Mouse (Mus musculus) thymus, postnatal 14 days (tissue): Measurements from ENCODE around the gene Gabra5.

Source experiments
- DNase-seq: peaks from one replicate; pipeline ENCODE4 v3.0.0; 2021

The Gabra5 gene

GRCm38 (mm10) chr7:57509681-57510141 lies at the start of gene Gabra5:
Gene Gabra5, minus strand, starts transcription at chr7:57510059.
- peak; percentile 4 for DNase-seq

- no peak for DNase-seq
Measured at GRCm38 (mm10) chr7:57538565-57538964, 28.7 kb upstream of the Gabra5 start.

- no peak for DNase-seq
Measured at GRCm38 (mm10) chr7:57532676-57533075, 22.8 kb upstream of the Gabra5 start.

GRCm38 (mm10) chr7:57529954-57530353 lies 20.1 kb upstream of the Gabra5 start:
- DNase-seq = no peak

GRCm38 (mm10) chr7:57529451-57529850 lies 19.6 kb upstream of the Gabra5 start:
- no peak for DNase-seq

GRCm38 (mm10) chr7:57512955-57513354 lies 3.1 kb upstream of the Gabra5 start:
- no peak for DNase-seq

GRCm38 (mm10) chr7:57508860-57509632 lies 813 bp downstream of the Gabra5 start:
- no peak for DNase-seq

- DNase-seq = no peak
Measured at GRCm38 (mm10) chr7:57502809-57503208, 7.0 kb downstream of the Gabra5 start.

GRCm38 (mm10) chr7:57491795-57492194 lies 18.1 kb downstream of the Gabra5 start:
- no peak for DNase-seq

GRCm38 (mm10) chr7:57486907-57487306 lies 23.0 kb downstream of the Gabra5 start:
- no peak for DNase-seq

- no peak for DNase-seq
Measured at GRCm38 (mm10) chr7:57482896-57483295, 27.0 kb downstream of the Gabra5 start.

GRCm38 (mm10) chr7:57473811-57474525 lies 35.9 kb downstream of the Gabra5 start:
- DNase-seq = no peak

- no peak for DNase-seq
Measured at GRCm38 (mm10) chr7:57471316-57471715, 38.5 kb downstream of the Gabra5 start.

- no peak for DNase-seq
Measured at GRCm38 (mm10) chr7:57460354-57460753, 49.5 kb downstream of the Gabra5 start.

- DNase-seq = no peak
Measured at GRCm38 (mm10) chr7:57448239-57448638, 61.6 kb downstream of the Gabra5 start.

- DNase-seq = no peak
Measured at GRCm38 (mm10) chr7:57422675-57423074, 87.2 kb downstream of the Gabra5 start.

- DNase-seq = no peak
Measured at GRCm38 (mm10) chr7:57421044-57421443, 88.8 kb downstream of the Gabra5 start.

GRCm38 (mm10) chr7:57419392-57419791 lies 90.5 kb downstream of the Gabra5 start, which contains the start of gene Gabrb3:
Gene Gabrb3, plus strand, starts transcription at chr7:57419692.
- no peak for DNase-seq

- no peak for DNase-seq
Measured at GRCm38 (mm10) chr7:57412896-57413295, 97.0 kb downstream of the Gabra5 start.

GRCm38 (mm10) chr7:57411163-57411562 lies 98.7 kb downstream of the Gabra5 start:
- no peak for DNase-seq

- DNase-seq = no peak
Measured at GRCm38 (mm10) chr7:57393551-57393950, 116.3 kb downstream of the Gabra5 start.

- DNase-seq = no peak
Measured at GRCm38 (mm10) chr7:57390046-57390445, 119.8 kb downstream of the Gabra5 start.

- no peak for DNase-seq
Measured at GRCm38 (mm10) chr7:57387341-57387654, 122.6 kb downstream of the Gabra5 start.
